Mouse (Mus musculus) small intestine, adult 2 months (tissue): ENCODE measurements around the gene Odf3. TPM values are rescaled to one million over a fixed set of nuclear protein-coding genes. Genes with fewer than 3 reads are reported as not detected.

ENCODE experiments used
- H3K27ac ChIP-seq: fragments of 200-500 bp; 2 replicates; pipeline ENCODE4 v1.5.1; 2012; ENCODE audit warnings: low read depth, low read length, control low read depth, inconsistent platforms; ENCODE audit not compliant: insufficient read depth
- H3K27me3 ChIP-seq: fragments of 200-500 bp; 2 replicates; pipeline ENCODE4 v1.6.1; 2012; ENCODE audit warnings: mild to moderate bottlenecking, moderate library complexity, low read length, inconsistent platforms; ENCODE audit not compliant: control insufficient read depth, insufficient read depth
- H3K36me3 ChIP-seq: fragments of 200-500 bp; 2 replicates; pipeline ENCODE4 v1.6.1; 2012; ENCODE audit warnings: mild to moderate bottlenecking, low read length, control low read depth, inconsistent platforms; ENCODE audit not compliant: control insufficient read depth, insufficient read depth
- H3K4me1 ChIP-seq: fragments of 200-500 bp; 2 replicates; pipeline ENCODE4 v1.6.1; 2012; ENCODE audit warnings: low read length, inconsistent platforms, mixed read lengths; ENCODE audit not compliant: control insufficient read depth, insufficient read depth, insufficient read length
- H3K4me3 ChIP-seq: fragments of 200-500 bp; 2 replicates; pipeline ENCODE4 v1.5.1; 2012; ENCODE audit warnings: low read depth, mild to moderate bottlenecking, control low read depth, inconsistent platforms, low read length, moderate library complexity
- CTCF ChIP-seq: fragments of 200-500 bp; IDR thresholded peaks from 2 replicates; pipeline ENCODE4 v1.5.1; 2012; ENCODE audit warnings: low read depth, mild to moderate bottlenecking, control low read depth, inconsistent platforms, low read length, moderate library complexity, mixed read lengths; ENCODE audit not compliant: insufficient replicate concordance, insufficient read length; ENCODE audit errors: extremely low read depth
- POLR2A ChIP-seq: fragments of 200-500 bp; IDR thresholded peaks from 2 replicates; pipeline ENCODE4 v1.6.1; 2012; ENCODE audit warnings: low read depth, mild to moderate bottlenecking, control low read depth, inconsistent platforms, low read length, moderate library complexity
- whole genome bisulfite sequencing: fragments of 180-500 bp; shearing (Covaris S2); methylation state at CpG from one replicate; pipeline ENCODE4 v1.1.7; 2018; 5-methylcytosine and 5-hydroxymethylcytosine counted together
- polyA plus RNA-seq: library from polyadenylated mRNA; depleted of rRNA; stranded (reverse); fragments of >200 nt; gene quantifications from 2 replicates; pipeline ENCODE4 v1.2.3, GENCODE M21; 2012

The Odf3 gene
- polyA plus RNA-seq, 1 experiment, result not detected

GRCm38 (mm10) chr7:140864761-140865160 is 17.2 kb downstream of the Odf3 start:
- H3K36me3 ChIP-seq, result peaks cover 51% of the 10 kb centered on the region
- no peaks in the 10 kb centered on the region for H3K27me3 ChIP-seq
- no peak for TF ChIP-seq CTCF
- no peak for TF ChIP-seq POLR2A
- WGBS, result 92% methylated on average over 12 of the region's 12 CpGs
- no peak overlapping the region for H3K27ac ChIP-seq
- no peak overlapping the region for H3K4me3 ChIP-seq
- H3K4me1 ChIP-seq, result no peaks in the 10 kb centered on the region

DNA sequence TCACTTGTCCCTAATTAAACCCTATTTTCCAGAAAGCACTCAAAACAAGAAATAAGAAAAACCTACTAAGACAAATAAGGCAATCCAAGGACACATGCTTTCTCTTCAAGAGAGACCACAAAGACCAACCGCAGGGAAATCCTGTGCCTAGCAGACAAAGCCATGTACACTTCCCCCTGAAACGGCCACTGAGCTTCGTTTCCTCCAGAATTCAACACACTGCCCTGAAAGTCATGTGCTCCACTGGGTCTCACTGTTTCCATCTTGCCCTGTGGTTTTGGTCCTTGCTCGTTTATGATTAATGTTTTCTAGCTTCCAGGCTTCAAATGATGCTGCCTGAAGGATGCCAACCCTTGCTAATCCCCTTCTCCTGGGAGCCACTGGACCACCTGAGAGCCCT is 26.6 kb downstream of the Odf3 start:
- Histone ChIP-seq H3K4me3 (no peak overlapping the region), H3K27ac (no peak overlapping the region), H3K27me3 (no peaks in the 10 kb centered on the region), H3K36me3 (peaks cover 30% of the 10 kb centered on the region), H3K4me1 (no peaks in the 10 kb centered on the region; the same call in 1 of the 2 replicates)
- no peak for TF ChIP-seq CTCF
- WGBS, result 79% methylated on average over 4 of the region's 4 CpGs

- TF ChIP-seq CTCF (no peak), POLR2A (no peak)
- 83% methylated on average over 6 of the region's 6 CpGs for WGBS
- H3K27ac ChIP-seq, result no peak overlapping the region
Measured at GRCm38 (mm10) chr7:140877364-140877763, 29.8 kb downstream of the Odf3 start.

GRCm38 (mm10) chr7:140879355-140879754 is 31.8 kb downstream of the Odf3 start:
- WGBS, result 75% methylated on average over 7 of the region's 7 CpGs
- Histone ChIP-seq H3K27me3 (no peaks in the 10 kb centered on the region), H3K36me3 (peaks cover 17% of the 10 kb centered on the region), H3K4me1 (peaks cover 2% of the 10 kb centered on the region; the same call in 1 of the 2 replicates), H3K4me3 (no peak overlapping the region), H3K27ac (no peak overlapping the region)
- TF ChIP-seq CTCF (no peak), POLR2A (no peak)

More at GRCm38 (mm10) chr7:140877364-140877763, 29.8 kb downstream of the Odf3 start:
- Histone ChIP-seq H3K4me1 (no peaks in the 10 kb centered on the region; the same call in 1 of the 2 replicates), H3K27me3 (no peaks in the 10 kb centered on the region), H3K36me3 (peaks cover 20% of the 10 kb centered on the region), H3K4me3 (no peak overlapping the region)

DNA sequence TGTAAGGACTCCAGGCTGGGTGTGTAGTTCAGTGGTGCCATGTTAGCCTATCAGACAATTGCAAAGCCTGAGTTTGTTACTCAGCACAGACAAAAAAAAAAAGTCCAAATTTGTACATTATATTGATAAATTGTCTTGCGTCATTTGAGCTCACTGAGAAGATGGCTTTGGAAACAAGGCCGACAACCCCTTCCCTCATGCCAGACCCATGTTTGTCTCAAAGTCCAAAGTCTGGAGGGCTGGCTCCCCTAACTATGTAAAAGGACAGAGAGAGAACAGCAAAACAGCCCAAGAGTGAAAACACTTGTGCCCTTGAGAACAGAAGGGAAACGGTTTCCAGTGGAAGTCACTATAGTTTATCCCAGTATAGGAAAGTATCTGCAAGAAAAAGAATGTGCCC is 32.8 kb downstream of the Odf3 start:
- peaks cover 2% of the 10 kb centered on the region; the same call in 1 of the 2 replicates for H3K4me1 ChIP-seq
- no peaks in the 10 kb centered on the region for H3K27me3 ChIP-seq
- no peak overlapping the region for H3K4me3 ChIP-seq
- WGBS, result 45% methylated on average over 3 of the region's 3 CpGs
- peaks cover 15% of the 10 kb centered on the region for H3K36me3 ChIP-seq
- TF ChIP-seq CTCF (no peak), POLR2A (no peak)
- H3K27ac ChIP-seq, result no peak overlapping the region

DNA sequence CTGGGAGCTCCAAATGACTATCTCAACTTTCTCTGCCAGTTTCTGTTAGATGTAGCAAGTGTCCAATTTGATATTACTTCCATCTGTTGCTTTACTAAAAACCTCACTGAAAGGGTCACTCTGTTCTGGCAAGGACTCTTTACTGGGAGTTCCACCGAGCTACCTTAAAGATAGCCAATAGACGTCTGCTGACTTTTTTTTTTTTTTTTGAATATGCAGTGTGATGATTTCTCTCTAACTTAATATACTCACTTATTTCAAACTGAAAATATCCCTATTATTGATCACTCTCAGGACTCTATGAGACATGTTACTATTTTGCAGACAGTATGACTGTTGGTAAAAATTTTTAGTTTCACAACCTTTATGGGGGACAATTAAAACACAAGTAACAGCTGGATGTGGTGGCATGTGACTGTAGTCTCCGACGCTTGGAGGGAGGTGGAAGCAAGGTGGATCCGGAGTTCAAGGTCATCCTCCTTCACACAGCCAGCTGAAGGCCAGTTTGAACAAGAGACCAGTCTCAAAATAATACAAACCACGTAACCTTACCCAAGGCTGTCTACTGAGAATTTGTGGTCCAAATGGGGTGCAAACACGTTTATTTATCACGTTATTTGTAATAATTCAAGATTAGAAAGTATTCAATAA is 33.4 kb downstream of the Odf3 start:
- WGBS, result 4% methylated on average over 8 of the region's 8 CpGs
- TF ChIP-seq CTCF (no peak), POLR2A (no peak)
- Histone ChIP-seq H3K4me3 (peak overlapping the region; percentile 98), H3K4me1 (peaks cover 2% of the 10 kb centered on the region; the same call in 1 of the 2 replicates), H3K27me3 (no peaks in the 10 kb centered on the region), H3K27ac (0 out of 2 replicates have a peak overlapping the region, but pooled peaks have one; percentile 16), H3K36me3 (peaks cover 12% of the 10 kb centered on the region)

GRCm38 (mm10) chr7:140881696-140882468 is 34.3 kb downstream of the Odf3 start, which contains the start of the genes Psmd13 and Sirt3:
Psmd13 (plus strand) TSS chr7:140881968.
Sirt3 (minus strand) TSS chr7:140882309.
- Histone ChIP-seq H3K36me3 (peaks cover 12% of the 10 kb centered on the region), H3K4me3 (peak within 1 kb of the TSS; percentile 98), H3K4me1 (peaks cover 2% of the 10 kb centered on the region; the same call in 1 of the 2 replicates), H3K27me3 (no peaks in the 10 kb centered on the region), H3K27ac (peak within 1 kb of the TSS; percentile 97)
- under 1% methylated on average over 59 of the region's 59 CpGs for WGBS
- TF ChIP-seq POLR2A (peak; percentile 34; the same call in 1 of the 2 replicates), CTCF (peak; percentile 19; the same call in 1 of the 2 replicates)
